Mouse (Mus musculus): Measurements from ENCODE around the gene Cd86. TPM values are rescaled to one million over a fixed set of nuclear protein-coding genes. Genes with fewer than 3 reads are reported as not detected.

Cd86 gene
- polyA plus RNA-seq, 1 experiment from 2014 or later, result 2.6 TPM

DNA sequence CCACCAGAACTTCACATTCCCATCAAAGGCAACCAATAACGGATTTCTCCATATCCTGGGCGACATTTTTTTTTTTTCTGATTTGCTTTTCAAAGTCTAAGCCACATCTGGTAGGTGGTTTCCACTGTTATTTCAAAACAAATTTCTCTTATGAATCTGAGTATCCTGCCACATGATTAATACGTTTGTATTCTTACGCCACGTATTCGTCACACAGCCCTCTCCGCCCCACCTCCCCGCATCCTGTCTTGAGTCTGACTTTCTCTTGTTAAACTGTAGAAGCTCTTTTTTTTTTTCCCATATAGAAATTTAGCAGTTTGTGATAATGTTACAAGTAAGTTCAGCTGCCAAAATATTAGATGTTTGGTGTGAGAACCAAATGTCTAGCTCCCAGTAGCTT is 33.7 kb downstream of the Cd86 start:
- Histone ChIP-seq H3K27ac (no peak overlapping the region), H3K4me3 (no peak overlapping the region), H3K4me1 (no peaks in the 10 kb centered on the region), H3K9ac (no peak overlapping the region), H3K9me3 (no peaks in the 10 kb centered on the region), H3K27me3 (no peaks in the 10 kb centered on the region), H3K4me2 (no peak overlapping the region), H3K36me3 (no peaks in the 10 kb centered on the region)
- no peak for ATAC-seq (ENCODE audit: borderline replicate concordance, extremely low read depth, low FRiP score, low TSS enrichment)
- 81% methylated on average over 8 of the region's 8 CpGs for WGBS

DNA sequence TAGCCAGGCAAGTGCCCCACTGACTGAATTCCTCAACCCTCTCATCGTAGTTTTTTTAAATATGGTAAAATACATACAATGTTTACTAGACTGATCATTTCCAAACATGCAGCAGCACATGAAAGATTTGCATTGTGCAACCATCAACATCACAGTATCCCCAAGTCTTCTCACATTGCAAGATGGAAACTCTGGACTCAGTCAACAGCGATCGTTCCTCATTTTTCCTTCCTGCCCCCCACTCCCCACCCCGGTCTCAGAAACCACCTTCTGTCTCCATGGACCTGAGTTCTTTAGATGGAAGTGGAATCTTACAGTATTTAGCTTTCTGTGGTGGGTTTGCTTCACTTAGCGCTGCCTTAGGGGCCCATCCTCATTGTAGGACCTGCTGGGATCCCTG is 34.3 kb downstream of the Cd86 start:
- H3K27me3 ChIP-seq, result no peaks in the 10 kb centered on the region
- no peak overlapping the region for H3K27ac ChIP-seq
- ATAC-seq (ENCODE audit: borderline replicate concordance, extremely low read depth, low FRiP score, low TSS enrichment), result peak; percentile 14; the same call in 1 of the 2 replicates
- 69% methylated on average over 5 of the region's 5 CpGs for WGBS
- no peak overlapping the region for H3K9ac ChIP-seq
- H3K4me2 ChIP-seq, result no peak overlapping the region
- H3K9me3 ChIP-seq, result no peaks in the 10 kb centered on the region
- H3K4me3 ChIP-seq, result no peak overlapping the region
- H3K36me3 ChIP-seq, result no peaks in the 10 kb centered on the region
- H3K4me1 ChIP-seq, result no peaks in the 10 kb centered on the region

DNA sequence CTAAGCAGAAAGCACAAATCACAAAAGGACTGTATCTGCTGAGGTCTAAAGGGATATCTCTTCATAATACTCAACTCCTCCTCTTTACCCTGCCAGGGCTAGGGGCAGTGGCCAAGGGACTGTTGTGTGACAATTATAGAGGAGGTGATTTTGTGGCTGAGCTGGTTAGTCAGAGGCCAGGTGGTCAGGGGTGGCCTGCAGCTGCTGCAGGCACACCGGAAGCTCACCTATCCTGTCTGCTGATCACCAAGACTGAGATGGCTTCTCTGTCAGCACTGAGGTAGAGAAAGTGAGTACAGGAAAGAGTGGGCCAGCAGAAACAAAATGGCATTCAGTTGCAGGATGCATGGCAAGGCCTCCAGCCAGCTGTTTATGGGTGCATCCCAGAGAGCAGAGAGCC is 38.1 kb downstream of the Cd86 start:
- 93% methylated on average over 1 of the region's 1 CpGs for WGBS
- Histone ChIP-seq H3K27me3 (no peaks in the 10 kb centered on the region), H3K27ac (no peak overlapping the region), H3K4me1 (no peaks in the 10 kb centered on the region), H3K9ac (no peak overlapping the region), H3K4me3 (no peak overlapping the region), H3K36me3 (no peaks in the 10 kb centered on the region), H3K4me2 (no peak overlapping the region), H3K9me3 (no peaks in the 10 kb centered on the region)
- ATAC-seq (ENCODE audit: borderline replicate concordance, extremely low read depth, low FRiP score, low TSS enrichment), result no peak

DNA sequence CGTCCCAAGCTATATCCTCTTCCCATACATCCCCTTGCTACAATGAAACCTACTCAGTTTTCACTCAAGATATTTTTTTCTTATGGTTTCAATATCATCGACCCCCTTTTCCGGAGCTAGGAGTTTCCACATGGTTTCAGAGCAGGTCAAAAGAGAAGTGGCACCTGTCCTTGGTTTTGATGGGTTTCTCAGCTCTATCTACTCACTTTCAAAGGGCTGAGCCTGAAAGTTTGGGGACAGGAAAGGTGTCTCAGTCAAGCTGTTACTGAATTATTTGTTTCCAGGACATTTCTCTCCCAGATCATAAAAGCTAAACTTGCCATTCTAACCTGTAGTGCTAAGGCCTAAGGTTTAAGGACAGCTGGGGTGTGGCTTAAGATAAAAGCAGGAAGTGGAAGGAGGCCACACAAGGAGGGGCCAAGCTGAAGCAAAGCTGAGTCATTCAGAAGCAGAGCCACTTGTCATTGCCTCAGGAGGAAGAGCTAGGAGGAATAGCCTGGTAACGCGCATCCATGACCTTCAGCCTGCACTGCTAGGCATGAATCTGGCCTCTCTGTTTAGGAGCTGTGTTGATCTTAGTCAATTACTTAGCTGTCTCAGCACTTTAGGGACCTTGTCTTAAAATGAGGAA is 39.2 kb downstream of the Cd86 start:
- 77% methylated on average over 5 of the region's 5 CpGs for WGBS
- no peak for ATAC-seq (ENCODE audit: borderline replicate concordance, extremely low read depth, low FRiP score, low TSS enrichment)
- H3K4me3 ChIP-seq, result no peak overlapping the region
- H3K9me3 ChIP-seq, result no peaks in the 10 kb centered on the region
- H3K36me3 ChIP-seq, result no peaks in the 10 kb centered on the region
- H3K4me1 ChIP-seq, result no peaks in the 10 kb centered on the region
- H3K27ac ChIP-seq, result no peak overlapping the region
- no peak overlapping the region for H3K4me2 ChIP-seq
- H3K9ac ChIP-seq, result no peak overlapping the region
- H3K27me3 ChIP-seq, result no peaks in the 10 kb centered on the region

DNA sequence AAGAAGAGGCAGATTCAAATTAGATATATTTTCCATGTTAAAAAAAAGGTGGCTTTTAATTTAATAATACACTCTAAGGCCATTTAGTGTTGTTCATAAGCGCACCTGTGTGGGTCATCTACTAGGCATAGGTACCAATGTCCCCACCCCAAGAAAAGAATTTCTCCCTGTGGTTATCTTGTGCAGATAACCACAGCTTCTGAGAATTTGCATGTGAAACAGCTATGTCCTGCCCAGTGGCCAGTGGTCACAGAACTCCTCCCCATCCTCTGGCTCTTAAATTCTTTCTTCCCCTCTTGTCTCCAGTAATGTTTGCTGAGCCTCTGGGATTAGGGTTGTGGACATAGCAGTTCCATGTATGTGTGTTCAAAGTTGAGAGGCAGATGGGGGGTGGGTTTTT is 40.0 kb downstream of the Cd86 start:
- no peak overlapping the region for H3K9ac ChIP-seq
- no peaks in the 10 kb centered on the region for H3K27me3 ChIP-seq
- 85% methylated on average over 1 of the region's 1 CpGs for WGBS
- H3K9me3 ChIP-seq, result no peaks in the 10 kb centered on the region
- no peak for ATAC-seq (ENCODE audit: borderline replicate concordance, extremely low read depth, low FRiP score, low TSS enrichment)
- H3K4me2 ChIP-seq, result no peak overlapping the region
- no peak overlapping the region for H3K27ac ChIP-seq
- H3K36me3 ChIP-seq, result no peaks in the 10 kb centered on the region
- no peaks in the 10 kb centered on the region for H3K4me1 ChIP-seq
- H3K4me3 ChIP-seq, result no peak overlapping the region

DNA sequence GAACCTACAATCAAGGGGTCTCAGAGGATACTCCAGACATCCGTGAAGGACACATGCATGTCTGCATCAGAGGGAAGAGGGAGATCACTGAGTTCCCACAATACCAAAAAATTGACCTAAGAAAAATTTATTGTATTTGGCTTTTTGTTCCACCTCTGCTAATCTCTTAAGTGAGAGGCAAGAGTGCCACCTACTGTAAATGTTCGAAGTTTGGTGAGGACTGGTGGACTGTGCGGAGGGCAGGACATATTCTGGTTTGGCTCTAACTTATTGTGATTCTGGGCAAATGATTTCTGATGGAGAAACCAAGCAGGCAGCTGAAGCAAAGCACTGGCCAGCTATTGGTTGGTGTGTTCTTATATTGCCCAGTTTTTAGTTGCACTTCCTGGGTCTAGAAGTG is 43.6 kb downstream of the Cd86 start:
- ATAC-seq (ENCODE audit: borderline replicate concordance, extremely low read depth, low FRiP score, low TSS enrichment), result no peak
- no peaks in the 10 kb centered on the region for H3K36me3 ChIP-seq
- H3K9me3 ChIP-seq, result no peaks in the 10 kb centered on the region
- 73% methylated on average over 3 of the region's 3 CpGs for WGBS
- H3K27ac ChIP-seq, result no peak overlapping the region
- H3K4me1 ChIP-seq, result no peaks in the 10 kb centered on the region
- H3K4me3 ChIP-seq, result no peak overlapping the region
- H3K9ac ChIP-seq, result no peak overlapping the region
- H3K27me3 ChIP-seq, result no peaks in the 10 kb centered on the region
- no peak overlapping the region for H3K4me2 ChIP-seq

DNA sequence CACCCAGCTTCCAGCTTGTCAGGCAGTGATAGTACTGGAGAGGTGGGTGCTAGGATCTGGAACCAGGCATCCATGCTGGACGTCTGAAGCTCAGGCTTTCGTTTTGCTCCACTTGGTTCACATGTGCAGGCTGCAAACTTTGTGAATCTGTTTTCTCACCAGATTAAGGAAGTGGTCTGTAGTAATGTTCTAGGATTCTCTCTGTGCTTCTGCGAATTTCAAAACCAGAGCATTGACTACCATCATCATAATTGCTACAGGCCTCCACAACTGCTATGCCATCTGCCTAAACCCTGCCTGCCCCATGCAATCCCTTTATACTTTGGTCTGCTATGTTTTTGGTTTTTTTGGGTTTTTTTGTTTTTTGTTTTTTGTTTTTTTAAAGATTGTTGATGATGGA is 44.8 kb downstream of the Cd86 start:
- no peaks in the 10 kb centered on the region for H3K9me3 ChIP-seq
- ATAC-seq (ENCODE audit: borderline replicate concordance, extremely low read depth, low FRiP score, low TSS enrichment), result no peak
- no peaks in the 10 kb centered on the region for H3K4me1 ChIP-seq
- H3K9ac ChIP-seq, result no peak overlapping the region
- H3K36me3 ChIP-seq, result no peaks in the 10 kb centered on the region
- H3K4me2 ChIP-seq, result no peak overlapping the region
- H3K27ac ChIP-seq, result no peak overlapping the region
- no peaks in the 10 kb centered on the region for H3K27me3 ChIP-seq
- 71% methylated on average over 3 of the region's 3 CpGs for WGBS
- H3K4me3 ChIP-seq, result no peak overlapping the region

DNA sequence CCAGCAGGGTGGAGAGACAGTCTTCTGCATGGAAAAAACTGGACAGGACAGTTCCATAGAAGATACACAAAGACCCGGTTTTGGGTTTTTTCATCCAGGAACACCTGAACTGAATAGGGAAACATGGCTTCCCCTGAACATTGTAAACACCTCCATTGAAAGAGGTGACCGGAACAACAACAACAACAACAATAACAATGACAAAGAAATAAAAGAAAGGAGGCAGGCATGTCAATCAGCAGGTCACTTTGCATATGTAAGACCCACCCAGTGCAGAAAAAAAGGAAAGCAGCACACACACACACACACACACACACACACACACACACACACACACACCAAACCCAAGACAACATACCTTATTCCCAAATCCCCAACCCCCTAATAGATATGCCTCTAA is 52.2 kb downstream of the Cd86 start:
- 79% methylated on average over 2 of the region's 2 CpGs for WGBS
- ATAC-seq (ENCODE audit: borderline replicate concordance, extremely low read depth, low FRiP score, low TSS enrichment), result no peak

DNA sequence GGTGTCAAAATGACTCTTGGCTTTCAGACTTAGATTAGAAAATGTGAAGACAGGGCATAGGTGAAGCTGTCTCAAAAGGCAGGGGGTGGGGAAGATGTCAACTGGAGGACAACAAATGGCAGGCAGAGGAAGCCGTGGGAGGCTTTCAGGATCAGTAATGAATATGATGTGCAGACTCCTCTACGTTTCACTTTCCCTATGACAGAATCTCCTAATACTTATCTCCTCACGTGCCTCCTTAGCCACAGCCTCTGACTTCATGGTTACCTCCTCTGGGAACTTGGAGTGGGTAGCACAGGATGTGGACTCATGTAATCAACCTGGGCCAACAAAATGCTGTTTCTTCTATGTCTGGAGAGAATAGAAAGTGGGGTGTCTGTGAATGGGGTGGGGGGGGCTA is 63.2 kb downstream of the Cd86 start:
- 52% methylated on average over 3 of the region's 3 CpGs for WGBS
- no peak for ATAC-seq (ENCODE audit: borderline replicate concordance, extremely low read depth, low FRiP score, low TSS enrichment)
- no peaks in the 10 kb centered on the region for H3K27me3 ChIP-seq

More for the DNA sequence above, 52.2 kb downstream of the Cd86 start:
- H3K9me3 ChIP-seq, result no peaks in the 10 kb centered on the region
- no peak overlapping the region for H3K4me2 ChIP-seq
- H3K27ac ChIP-seq, result no peak overlapping the region
- no peak overlapping the region for H3K9ac ChIP-seq
- no peaks in the 10 kb centered on the region for H3K27me3 ChIP-seq
- H3K4me3 ChIP-seq, result no peak overlapping the region
- no peaks in the 10 kb centered on the region for H3K4me1 ChIP-seq
- no peaks in the 10 kb centered on the region for H3K36me3 ChIP-seq

DNA sequence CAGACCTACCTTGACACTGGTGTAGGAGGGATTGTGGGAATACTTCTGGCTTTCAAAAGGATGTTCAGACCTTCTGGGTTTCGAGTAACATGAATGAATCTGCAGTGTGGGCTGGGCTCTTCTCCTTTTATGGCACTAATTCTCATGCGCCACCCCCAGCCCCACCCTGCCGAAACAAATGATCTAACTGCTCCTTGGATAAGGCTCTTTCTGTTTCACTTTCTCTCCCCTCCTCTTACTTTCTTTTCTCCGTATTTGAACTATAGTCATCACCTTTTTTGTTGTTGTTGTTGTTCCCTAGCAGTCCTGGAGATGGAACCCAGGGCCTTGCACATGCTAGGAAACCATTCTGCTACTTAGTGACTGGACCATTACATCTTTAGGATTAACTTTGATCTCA is 67.6 kb downstream of the Cd86 start:
- no peak for ATAC-seq (ENCODE audit: borderline replicate concordance, extremely low read depth, low FRiP score, low TSS enrichment)

More for the DNA sequence above, 63.2 kb downstream of the Cd86 start:
- no peak overlapping the region for H3K9ac ChIP-seq
- H3K4me1 ChIP-seq, result no peaks in the 10 kb centered on the region
- H3K4me2 ChIP-seq, result no peak overlapping the region
- H3K4me3 ChIP-seq, result no peak overlapping the region
- no peak overlapping the region for H3K27ac ChIP-seq
- H3K36me3 ChIP-seq, result no peaks in the 10 kb centered on the region
- H3K9me3 ChIP-seq, result no peaks in the 10 kb centered on the region

DNA sequence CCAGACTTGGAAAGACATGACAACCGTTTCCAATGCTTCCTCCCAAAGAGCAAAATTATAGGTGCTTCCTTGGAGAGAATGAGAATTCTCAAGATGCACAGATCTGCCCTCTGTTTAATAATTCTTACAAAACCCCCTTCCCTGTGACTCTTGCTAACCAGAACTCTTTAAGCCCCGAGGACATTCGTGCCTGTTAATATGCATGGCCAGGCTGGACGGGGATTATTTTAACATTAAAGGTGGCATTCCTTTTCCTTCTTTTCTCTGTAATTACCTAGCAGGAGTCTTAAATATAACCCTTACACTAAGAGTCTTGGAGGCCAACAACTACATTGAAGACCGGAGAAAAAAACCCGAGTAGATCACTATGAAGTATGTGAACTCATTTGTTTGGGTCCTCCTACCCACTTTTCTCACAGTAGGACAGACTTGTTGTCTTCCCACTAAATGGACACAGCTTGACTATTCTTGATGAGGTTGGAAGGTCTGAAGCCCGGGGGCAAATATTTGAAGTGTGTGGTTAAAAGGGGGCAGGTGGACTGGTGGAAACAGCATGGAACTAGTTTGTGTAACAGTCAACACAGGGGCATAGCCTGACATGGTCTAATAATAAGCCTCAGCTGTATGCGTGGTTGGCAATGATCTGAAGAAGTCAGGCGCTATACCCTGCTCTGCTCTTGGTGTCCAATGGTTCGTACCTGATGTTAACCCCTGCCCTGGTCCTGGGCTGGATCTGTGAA is 69.0 kb downstream of the Cd86 start:
- WGBS, result 88% methylated on average over 10 of the region's 10 CpGs
- H3K4me2 ChIP-seq, result no peak overlapping the region
- no peaks in the 10 kb centered on the region for H3K4me1 ChIP-seq
- no peaks in the 10 kb centered on the region for H3K9me3 ChIP-seq
- no peaks in the 10 kb centered on the region for H3K36me3 ChIP-seq
- no peak for ATAC-seq (ENCODE audit: borderline replicate concordance, extremely low read depth, low FRiP score, low TSS enrichment)
- H3K27me3 ChIP-seq, result no peaks in the 10 kb centered on the region
- H3K27ac ChIP-seq, result no peak overlapping the region
- no peak overlapping the region for H3K9ac ChIP-seq
- no peak overlapping the region for H3K4me3 ChIP-seq

More for the DNA sequence above, 67.6 kb downstream of the Cd86 start:
- Histone ChIP-seq H3K4me2 (no peak overlapping the region), H3K9ac (no peak overlapping the region), H3K4me3 (no peak overlapping the region), H3K36me3 (no peaks in the 10 kb centered on the region), H3K27me3 (no peaks in the 10 kb centered on the region), H3K9me3 (no peaks in the 10 kb centered on the region), H3K4me1 (no peaks in the 10 kb centered on the region), H3K27ac (no peak overlapping the region)
- 71% methylated on average over 4 of the region's 4 CpGs for WGBS

DNA sequence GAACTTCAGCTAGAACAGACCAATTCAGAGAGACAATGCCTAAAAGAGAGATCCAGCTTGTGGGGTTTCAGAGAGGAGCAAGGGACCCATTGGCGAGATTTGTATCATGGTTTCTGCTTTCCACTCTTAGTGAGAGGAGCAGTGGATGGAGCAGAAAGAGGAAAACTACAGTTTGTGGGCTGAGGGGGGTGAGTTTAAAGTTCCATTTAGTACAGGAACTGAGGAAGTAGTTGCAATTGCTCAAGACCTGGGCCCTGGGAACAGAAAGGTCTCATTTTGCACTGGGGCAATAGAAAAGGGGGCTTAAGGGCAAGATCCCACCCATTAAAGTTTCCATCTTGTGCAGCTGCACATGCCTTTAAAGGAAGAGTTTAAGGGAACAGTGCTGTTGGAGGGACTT is 76.0 kb downstream of the Cd86 start:
- Histone ChIP-seq H3K27ac (no peak overlapping the region), H3K27me3 (no peaks in the 10 kb centered on the region), H3K4me2 (no peak overlapping the region), H3K9me3 (no peaks in the 10 kb centered on the region), H3K4me3 (no peak overlapping the region), H3K9ac (no peak overlapping the region), H3K36me3 (no peaks in the 10 kb centered on the region), H3K4me1 (no peaks in the 10 kb centered on the region)
- no peak for ATAC-seq (ENCODE audit: borderline replicate concordance, extremely low read depth, low FRiP score, low TSS enrichment)
- 79% methylated on average over 1 of the region's 1 CpGs for WGBS
